Mouse (Mus musculus): ENCODE results near the gene Coro2a.

- TF ChIP-seq POLR2A (IDR thresholded peaks at IDR 0.05; ENCODE audit: low read depth, low read length): no peak
- TF ChIP-seq CTCF (IDR thresholded peaks at IDR 0.05; ENCODE audit: extremely low read depth, insufficient read depth, insufficient read length, insufficient replicate concordance): no peak
Measured at GRCm38 (mm10) chr4:46596398-46596797, 5.6 kb downstream of the Coro2a start.
